Mouse (Mus musculus) thymus, postnatal 14 days (tissue): ENCODE results near the gene Poc5.
A peak's percentile ranks its signal among the peaks of the same experiment; 100 is the strongest.

Source experiments
- DNase-seq: peaks from one replicate; pipeline ENCODE4 v3.0.0; 2021

Gene Poc5

DNA sequence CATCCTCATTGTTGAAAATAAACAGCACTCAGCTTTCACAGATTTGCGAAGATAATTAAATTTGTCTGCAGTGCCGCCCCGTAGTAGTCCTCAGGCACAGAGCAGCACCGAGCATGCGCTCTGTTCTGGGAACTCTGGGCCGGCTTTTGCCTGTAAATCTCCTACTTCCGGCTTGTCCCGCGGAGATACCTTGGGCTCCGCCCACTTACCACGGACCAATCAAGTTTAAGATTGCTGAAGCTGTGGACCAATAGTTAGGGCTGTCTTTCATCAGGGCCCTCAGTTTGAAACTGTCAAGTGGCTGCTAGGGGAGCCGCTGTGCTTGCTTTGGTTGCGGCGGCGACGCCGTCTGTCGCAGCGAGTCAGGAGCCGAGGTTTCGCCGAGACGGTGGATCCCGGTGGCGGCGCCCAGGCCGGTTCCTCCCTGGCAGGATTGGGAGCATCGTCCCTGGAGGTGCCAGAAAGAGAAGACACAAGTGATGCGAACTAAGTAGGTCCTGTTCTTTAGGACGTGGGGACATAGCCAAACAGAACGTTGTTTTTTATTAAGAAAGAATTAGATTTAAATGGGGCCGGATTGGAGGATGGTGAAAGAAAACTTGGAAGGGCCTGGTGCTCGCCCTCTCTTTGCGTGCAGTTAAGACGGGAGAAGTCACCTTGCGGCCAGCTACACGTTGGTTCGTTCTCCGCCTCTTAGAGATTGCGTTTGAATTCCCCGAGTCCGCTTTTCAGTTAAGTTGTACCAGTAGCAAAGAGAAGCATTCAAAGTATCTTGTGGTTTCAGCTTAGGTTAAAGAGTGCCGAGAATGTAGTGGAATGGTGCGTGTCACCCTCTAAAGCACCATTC lies at the start of gene Poc5:
TSS of gene Poc5 (plus strand) at position 253 of the 847 bp plus-strand sequence.
- DNase-seq = peak; percentile 98

DNA sequence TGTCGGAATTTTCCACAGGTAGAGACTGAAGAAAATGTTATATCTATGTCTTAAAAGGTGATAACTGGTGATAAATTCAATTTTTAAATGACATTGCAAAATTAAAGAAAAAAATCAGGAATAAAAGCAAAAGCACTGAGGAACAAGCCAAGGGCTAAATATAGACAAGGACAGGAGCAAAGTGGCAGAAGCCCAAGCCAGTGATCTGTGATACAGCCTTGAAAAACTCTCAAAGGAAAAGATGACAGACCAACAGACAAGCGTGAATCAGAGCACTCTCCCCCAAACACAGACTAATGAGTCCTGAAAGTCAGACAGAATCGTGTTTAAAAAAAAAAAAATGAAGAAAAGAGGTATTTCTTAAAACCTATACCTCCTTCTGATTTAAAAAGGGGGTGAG lies 46.6 kb upstream of the Poc5 start:
- no peak for DNase-seq

DNA sequence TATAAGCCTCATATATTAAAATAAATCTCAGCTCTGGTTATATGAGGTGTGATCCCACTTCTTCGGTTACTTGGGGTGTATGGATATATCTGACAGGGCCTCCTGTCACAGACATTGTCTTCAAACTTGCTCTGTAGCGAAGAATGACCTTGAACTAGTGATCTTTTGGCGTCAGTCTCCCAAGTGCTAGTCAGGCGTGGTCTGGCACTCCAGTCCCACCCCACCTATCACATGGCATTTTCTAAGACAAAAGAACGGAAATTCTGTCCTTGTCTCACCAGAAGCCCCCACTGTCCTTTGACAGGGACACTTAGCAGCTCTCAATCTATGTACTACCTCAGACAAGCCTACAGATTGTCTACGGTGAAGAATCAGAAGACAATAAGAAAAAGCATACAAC lies 43.3 kb upstream of the Poc5 start:
- DNase-seq = no peak

DNA sequence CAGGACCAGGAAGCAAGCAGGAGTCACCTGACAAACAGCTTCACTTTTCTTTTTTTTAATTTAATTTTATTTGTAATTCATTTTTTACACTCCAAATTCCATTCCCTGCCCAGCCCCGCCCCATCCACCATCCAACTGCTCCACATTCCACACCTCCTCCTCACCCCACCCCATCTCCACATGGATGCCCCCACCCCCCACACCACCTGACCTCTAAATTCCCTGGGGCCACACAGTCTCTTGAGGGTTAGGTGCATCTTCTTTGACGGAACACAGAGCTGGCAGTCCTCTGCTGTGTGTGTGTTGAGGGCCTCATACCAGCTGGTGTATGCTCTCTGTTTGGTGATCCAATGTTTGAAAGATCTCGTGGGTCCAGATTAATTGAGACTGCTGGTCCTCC lies 41.5 kb upstream of the Poc5 start:
- DNase-seq = no peak

DNA sequence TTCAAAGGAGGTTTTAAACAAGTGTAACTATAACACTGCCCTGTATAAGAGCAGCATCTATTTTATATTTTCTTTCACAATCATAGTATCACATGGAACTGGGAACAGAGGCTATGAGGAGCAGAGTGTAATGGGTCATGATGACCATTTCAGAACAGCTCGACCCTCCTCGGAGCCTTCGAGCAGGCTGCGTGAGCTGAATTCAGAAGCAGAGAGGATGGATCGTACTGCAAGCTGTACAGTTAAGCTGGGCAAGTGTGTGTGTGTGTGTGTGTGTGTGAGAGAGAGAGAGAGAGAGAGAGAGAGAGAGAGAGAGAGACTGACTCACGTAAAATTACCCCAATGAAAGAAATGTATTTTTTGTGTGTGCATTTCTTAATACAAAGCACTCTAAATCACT lies 37.9 kb upstream of the Poc5 start:
- DNase-seq = no peak

DNA sequence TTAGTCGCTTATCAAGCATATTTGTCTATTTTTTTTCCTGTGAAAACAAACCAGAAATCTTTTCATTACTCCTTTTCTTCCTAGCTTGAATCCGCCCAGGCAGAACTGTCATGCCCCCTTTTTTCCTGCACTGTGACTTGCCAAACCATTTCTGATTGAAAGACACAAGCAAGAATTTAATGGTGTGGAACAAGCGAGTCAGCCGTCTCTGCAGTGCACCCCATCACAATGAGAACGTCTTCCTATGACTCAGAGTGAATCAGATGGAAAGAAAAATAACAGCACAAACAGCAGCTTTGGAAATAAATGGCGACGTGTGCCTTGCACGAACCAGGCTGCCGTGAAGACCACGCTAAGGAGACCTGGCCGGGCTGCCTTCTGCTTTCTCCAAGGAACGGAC lies 36.8 kb upstream of the Poc5 start:
- no peak for DNase-seq

DNA sequence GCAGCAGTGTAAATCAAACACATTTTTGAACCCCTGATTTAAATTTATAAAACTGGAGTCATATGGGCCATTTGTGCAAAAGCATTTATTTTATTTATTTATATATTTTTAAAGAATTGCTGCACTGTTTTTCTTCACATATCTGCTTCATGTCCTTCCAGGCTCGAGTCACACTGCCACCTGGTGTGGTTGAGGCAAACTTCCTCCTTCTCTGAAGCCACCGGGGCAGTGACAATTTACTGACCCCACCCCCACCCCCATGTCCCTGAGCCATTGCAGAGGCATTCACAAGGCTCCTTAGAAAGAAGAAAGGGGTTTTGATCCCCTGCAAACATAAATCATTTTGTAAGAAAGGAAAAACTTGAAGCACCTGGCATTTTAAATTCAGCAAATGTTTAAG lies 12.6 kb upstream of the Poc5 start:
- no peak for DNase-seq

DNA sequence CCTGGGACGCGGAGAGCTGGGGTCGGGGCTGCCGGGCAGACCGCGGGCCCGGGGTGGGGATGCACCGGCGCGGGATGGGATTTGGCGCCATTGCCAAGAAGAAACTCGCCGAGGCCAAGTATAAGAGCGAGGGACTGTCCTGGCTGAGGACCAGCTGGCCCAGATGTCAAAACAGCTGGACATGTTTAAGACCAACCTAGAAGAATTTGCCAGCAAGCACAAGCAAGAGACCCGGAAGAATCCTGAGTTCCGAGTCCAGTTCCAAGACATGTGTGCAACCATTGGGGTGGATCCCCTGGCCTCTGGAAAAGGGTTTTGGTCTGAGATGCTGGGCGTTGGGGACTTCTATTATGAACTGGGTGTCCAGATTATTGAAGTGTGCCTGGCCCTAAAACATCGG lies 11.2 kb upstream of the Poc5 start:
- DNase-seq = no peak

DNA sequence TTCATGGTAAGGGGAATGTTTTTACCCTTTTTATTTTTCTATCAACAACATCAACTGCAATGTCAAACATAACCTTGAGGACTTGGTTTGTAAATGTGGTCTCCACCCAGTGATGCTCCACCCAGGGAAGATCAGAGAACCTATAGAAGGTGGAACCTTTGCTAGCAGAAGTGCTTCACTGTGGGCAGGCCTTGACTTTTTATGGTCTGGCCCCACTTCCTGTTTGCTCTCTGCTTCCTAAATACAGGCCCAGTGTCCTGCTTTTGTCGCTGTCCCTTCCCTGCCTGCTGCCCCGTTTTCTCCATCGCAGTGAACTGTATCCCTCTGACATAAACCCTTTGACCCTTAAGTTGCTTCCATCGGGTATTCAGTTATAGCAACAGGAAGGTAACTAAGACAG lies 10.2 kb upstream of the Poc5 start:
- no peak for DNase-seq

DNA sequence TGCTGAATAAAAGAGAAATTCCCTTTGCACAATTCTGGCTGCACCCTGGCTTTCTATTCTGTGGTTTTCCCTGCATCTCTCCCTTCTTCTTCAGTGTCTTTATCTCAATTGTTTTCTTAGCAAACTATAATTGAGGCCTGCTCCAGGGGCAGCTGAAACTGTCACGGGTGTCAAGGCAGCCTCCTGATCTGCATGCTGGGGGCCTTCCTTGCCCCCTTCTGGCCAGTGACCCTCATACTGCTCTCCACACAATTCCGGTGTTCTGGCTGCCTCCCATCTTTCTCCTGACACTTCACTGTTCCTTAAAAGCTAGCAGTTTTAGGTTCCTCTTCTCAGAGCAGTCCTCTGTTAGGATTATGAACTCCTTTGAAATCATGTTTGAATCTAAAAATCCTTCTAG lies 1.2 kb downstream of the Poc5 start:
- no peak for DNase-seq

DNA sequence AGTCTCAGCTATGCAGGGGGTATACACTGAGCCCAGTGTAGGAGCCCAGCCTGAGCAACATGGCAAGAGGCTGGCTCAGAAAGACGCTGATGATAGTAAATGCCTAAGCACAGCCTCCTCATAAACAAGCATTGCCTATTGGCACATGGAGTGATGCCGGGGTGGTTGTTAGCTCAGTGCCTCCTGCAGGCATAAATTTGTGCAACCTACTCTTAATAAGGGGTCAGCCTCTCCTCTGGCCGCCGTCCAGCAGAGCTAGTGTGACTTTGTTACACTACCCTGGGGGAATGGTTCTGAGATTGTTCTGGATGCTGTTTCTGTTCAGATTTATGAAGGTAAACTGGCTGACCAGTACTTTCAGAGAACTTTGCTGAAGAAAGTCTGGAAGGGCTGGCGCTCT lies 13.2 kb downstream of the Poc5 start:
- DNase-seq = no peak

DNA sequence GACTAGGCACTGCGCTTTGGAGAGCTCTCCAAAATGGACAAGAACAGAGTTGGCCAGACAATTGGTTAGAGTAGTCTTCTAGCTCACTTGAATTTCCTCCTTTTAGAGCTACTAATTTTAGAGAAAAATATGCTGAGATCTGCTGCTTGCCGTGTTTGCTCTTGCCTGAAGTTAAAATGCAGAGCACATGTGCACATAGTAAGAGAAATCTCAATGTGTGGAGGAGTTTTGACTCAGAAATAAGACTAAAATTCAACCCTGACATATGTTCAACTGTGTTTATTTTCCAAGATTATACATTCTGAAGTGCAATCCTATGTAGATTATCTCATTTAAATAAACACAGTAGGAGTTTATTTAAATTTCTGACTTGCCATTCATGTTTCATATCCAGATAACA lies 17.4 kb downstream of the Poc5 start:
- DNase-seq = no peak

DNA sequence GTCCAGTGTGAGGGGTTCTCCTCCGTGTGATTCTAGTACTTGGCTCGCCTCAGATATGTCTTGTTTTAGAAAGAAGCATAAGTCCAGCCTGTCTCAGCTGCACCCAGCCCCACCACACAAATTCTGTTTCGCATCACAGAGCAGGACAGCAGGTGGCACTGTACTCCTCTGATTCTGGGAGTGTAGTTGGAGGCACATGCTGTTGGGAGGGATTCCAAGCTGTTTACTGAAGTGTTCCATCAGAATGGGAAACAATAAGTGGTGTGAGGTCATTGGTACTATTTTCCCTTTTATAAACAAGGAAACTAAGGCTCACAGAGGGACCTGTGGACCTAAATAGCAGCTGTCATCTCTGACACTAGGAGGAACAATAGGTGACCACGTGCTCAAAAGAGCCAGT lies 18.9 kb downstream of the Poc5 start:
- DNase-seq = no peak

DNA sequence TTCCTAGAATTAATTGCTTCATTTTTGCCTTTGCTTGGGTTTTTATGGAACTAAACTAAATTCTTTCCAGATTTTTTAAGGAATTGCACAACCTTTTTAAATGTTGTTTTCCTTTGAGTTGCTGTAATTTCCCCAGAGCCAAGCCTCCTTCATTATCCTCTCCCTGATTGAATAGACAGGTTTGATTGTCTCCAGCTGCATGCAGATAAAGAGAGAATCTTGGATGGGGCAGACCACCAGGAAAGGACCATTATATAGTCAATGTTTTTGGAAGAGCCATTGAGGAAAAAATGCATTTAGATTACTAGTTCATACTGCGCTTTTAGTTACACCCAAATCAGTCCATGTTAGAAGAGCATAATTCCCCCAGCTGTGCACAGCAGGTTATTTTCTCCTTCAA lies 20.7 kb downstream of the Poc5 start:
- no peak for DNase-seq

DNA sequence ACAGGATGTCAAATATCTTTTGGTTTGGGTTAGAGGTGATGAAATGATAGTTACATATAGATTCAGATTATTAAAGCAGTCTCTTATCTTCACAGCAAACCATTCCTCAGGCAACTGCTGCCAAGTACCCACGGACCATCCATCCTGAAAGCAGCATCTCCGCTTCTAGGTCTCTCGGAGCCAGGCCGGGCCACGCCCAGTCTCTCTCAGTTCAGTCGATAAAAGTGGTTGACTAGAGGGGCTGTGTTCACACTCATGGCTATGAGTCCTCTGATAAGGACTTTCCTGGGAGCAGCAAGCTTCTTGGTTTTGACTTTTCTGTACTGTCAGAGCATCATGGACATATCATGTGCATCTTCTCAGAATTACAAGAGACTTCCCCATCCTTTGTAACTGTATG lies 26.3 kb downstream of the Poc5 start:
- DNase-seq = no peak

DNA sequence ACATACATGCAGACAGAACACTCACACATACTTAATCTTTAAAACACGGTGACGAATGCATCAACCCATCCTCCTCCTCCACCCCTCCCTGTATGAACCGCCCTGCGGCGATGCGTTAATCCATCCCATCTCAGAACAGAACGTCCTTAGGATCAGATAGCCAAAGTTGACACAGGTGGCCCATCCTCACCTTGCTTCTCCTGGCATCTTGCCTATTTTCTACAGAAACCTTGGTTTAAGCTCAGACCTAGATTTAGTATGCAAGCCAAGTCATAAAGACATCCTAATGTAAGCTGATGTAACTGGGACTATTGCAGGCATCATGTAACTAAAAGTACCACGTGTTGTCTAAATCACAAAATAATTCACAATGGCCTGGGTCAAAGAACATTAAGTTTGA lies 28.3 kb downstream of the Poc5 start:
- no peak for DNase-seq

DNA sequence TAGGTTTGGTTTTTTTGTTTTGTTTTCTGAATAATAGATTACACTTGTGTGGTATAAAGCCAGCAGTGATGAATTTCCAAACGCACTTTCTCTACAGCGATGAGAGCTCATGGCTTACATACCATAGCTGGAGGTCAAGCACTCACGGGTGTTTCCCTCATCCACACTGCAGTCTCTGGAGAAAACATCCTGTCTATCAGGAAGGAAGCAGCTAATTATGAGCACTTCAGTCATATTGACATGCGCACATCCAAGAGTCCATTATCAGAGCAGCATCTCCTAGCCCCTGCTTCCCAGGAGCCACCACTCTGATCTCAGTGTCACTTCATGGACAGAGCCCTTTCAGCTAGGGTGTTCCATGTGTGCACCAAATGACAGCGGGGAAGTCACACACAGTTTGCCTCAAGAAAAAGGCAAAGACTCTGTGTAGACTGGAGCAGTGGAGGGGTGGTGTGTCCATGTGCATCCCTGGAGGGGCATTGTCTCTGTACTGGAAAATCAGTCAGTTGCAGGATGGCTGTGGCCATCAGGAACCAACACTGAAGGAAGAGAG lies 29.2 kb downstream of the Poc5 start:
- DNase-seq = no peak

DNA sequence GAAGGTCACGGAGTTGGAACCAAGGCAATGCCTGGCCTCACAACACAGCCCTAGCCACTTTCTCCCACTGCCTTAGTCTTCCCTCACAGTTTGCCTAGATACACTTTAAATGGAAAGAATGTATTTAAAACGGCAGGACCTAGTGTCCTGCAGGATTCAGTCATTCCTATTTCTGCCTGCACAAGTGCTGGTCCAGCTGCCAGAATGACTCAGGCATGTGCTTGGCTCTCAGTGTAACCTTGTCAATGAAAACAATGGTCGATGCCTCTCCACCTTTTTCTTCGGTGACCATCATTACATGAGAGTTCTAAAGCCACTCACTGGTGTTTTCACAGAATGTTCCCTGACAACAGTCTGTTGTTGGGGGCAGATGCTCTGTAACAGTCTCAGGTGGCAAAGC lies 30.4 kb downstream of the Poc5 start:
- no peak for DNase-seq

DNA sequence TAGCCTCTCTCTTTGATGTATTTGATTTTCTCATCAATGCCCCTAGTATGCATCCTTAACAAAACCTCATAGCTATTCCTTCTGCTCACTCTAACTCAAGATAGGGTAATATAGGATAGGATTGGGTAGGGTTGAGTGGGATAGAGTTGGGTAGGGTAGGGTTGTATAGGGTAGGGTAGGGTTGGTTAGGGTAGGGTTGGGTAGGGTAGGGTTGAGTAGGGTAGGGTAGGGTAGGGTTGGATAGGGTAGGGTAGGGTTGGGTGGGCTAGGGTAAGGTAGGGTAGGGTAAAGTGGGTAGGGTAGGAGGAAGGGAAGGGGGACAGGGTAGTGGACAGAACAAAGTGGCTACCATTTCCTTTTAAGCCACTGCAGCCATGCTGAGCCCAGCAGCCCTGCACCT lies 33.1 kb downstream of the Poc5 start:
- no peak for DNase-seq

DNA sequence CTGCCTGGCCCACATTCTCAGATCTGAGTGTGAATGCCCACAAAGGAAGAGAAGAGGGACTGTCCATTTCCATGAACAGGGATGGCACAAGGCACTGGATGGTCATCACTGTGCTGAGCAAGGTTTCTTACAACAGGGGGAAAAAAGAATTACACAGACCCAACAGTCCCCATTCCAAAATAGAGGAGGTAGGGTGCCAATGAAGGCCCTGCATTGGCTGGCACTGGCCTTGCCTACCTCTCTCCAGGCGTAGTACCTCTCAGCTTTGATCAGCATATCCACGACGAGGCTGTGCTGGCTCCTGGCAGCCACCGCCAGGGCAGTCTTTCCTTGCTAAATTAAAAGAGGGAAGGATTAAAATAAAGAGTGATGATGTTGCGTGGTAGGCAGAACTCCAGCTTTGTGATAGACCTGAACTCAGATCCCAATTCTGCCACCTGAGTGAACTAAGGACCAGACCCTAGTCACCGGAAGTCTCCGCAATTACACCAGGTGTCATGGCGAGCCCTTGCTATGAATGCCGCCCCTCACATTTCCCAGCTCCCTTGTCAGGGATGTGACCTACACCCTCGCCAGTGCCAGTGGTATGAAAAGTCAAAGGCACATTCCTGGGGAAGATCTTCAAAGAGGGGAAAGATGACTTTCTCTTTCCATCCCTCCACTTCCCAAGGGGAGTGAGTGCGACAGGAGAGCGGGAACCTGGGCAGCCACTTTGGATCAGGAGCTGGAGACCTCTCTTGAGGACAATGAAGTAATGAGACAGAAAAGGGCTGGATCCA lies 36.6 kb downstream of the Poc5 start:
- no peak for DNase-seq

DNA sequence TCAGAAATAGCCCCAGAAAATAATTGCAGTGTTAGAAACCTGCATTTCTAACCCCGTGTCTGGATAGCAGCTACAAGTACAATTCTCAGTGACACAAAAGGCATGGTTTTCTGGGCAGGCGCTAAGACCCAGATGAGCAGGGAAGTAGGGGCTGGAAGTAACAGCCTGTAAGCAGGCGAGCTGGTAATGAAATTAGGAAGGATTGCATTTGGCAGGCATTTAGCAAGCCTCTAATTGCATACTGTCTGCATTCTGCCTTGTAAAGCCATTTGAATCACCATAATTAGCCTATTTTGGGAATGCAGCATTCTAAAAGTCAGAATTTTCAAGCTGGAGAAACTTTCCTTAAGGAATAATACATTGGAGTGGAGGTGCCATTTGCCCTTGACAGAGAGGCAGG lies 38.0 kb downstream of the Poc5 start:
- no peak for DNase-seq

DNA sequence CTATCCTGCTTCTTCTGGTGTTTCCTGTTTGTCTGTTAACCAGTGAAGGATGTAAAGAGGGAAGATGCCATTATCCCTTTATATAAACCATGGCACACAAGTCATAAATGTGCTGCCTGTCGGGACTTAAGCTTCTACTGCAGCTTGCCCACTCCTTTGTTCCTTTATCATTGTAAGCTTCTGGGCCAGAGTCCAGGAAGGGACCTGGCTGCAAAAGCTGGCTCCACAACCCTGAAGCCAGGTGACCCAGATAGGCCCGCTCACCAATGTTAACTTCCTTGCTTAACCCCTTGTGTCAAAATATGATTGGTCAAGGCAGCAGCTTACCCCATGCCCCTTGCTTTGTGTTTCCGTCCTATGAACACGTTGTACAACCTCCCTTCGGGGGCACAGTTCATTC lies 40.4 kb downstream of the Poc5 start:
- DNase-seq = no peak

DNA sequence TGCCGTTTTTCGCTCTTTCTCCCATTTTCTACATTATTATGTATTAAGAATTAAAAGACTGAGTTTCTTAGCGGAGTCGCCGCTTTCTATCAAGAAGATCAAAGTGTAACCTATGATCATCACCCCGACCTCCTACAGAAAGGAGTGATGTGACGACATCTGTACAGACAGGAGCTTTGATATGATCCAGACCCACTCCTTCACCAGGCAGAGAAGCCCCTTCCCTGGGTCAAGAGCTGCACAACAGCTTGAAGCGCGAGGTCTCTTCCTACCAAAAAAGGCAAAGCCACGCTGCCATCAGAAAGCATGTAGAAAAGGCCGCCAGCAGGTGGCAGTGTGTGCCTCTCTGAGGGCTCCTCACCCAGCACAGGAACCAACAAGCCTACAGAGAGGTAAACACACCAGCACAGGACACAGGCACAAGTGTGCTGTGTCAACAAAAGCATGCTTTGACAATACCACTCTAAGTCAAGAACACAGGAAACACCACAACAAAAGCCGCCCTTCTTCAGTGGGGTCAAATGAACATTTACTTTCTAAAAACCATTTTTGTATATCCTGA lies 43.6 kb downstream of the Poc5 start:
- DNase-seq = peak; percentile 87

DNA sequence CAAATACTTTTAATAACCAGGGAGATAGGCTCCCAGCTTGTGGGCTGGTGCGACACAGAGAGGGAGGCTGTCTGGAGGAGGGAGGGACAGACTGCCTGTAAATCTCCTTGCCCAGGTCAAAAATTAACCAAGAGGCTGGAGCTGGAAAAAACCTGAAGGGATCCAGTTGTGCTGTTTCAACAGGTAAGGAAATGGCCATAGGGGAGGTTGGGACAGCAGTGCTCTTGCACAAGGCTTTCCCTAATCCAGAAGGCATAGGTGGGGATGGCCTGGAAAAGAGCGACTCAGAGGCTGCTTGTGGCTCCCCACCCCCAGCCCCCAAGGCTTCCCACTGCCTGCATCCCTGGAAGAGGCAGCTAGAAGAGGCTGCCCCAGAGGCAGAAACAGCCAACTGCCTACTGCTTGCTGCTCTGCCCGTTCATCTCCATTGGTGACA lies 44.3 kb downstream of the Poc5 start:
- DNase-seq = no peak
